Mouse (Mus musculus) c-Kit-positive CD71-negative TER-119-negative erythroid progenitor cells, embryonic 14.5 days (primary cell): ENCODE data around the gene Fbxo47.

Experiments used
- DNase-seq: peaks from one replicate; pipeline ENCODE4 v3.0.0-alpha.2; 2013; ENCODE audit warnings: low read depth

The Fbxo47 gene

GRCm38 (mm10) chr11:97883918-97884600, at the start of gene Fbxo47:
Gene Fbxo47, minus strand, starts transcription at chr11:97884154.
- peak; percentile 98 for DNase-seq

- DNase-seq, result no peak
Observed at GRCm38 (mm10) chr11:97933553-97933952, 49.6 kb upstream of the Fbxo47 start.

- no peak for DNase-seq
Observed at GRCm38 (mm10) chr11:97928905-97929304, 45.0 kb upstream of the Fbxo47 start.

GRCm38 (mm10) chr11:97924217-97924616, 40.3 kb upstream of the Fbxo47 start:
- DNase-seq, result no peak

GRCm38 (mm10) chr11:97923639-97924038, 39.7 kb upstream of the Fbxo47 start:
- no peak for DNase-seq

- no peak for DNase-seq
Observed at GRCm38 (mm10) chr11:97915974-97916503, 32.1 kb upstream of the Fbxo47 start.

GRCm38 (mm10) chr11:97915471-97915870, 31.5 kb upstream of the Fbxo47 start:
- no peak for DNase-seq

- no peak for DNase-seq
Observed at GRCm38 (mm10) chr11:97913111-97913510, 29.2 kb upstream of the Fbxo47 start.

- DNase-seq, result no peak
Observed at GRCm38 (mm10) chr11:97908634-97909348, 24.8 kb upstream of the Fbxo47 start.

- DNase-seq, result no peak
Observed at GRCm38 (mm10) chr11:97907935-97908334, 24.0 kb upstream of the Fbxo47 start.

- DNase-seq, result no peak
Observed at GRCm38 (mm10) chr11:97906905-97907304, 23.0 kb upstream of the Fbxo47 start.

- no peak for DNase-seq
Observed at GRCm38 (mm10) chr11:97905941-97906340, 22.0 kb upstream of the Fbxo47 start.

- no peak for DNase-seq
Observed at GRCm38 (mm10) chr11:97905540-97905939, 21.6 kb upstream of the Fbxo47 start.

GRCm38 (mm10) chr11:97904801-97905200, 20.8 kb upstream of the Fbxo47 start:
- DNase-seq, result no peak

- DNase-seq, result no peak
Observed at GRCm38 (mm10) chr11:97901806-97902205, 17.9 kb upstream of the Fbxo47 start.

- peak; percentile 82 for DNase-seq
Observed at GRCm38 (mm10) chr11:97899822-97900221, 15.9 kb upstream of the Fbxo47 start.

GRCm38 (mm10) chr11:97897568-97898185, 13.7 kb upstream of the Fbxo47 start:
- DNase-seq, result no peak

- DNase-seq, result no peak
Observed at GRCm38 (mm10) chr11:97896655-97897054, 12.7 kb upstream of the Fbxo47 start.

- DNase-seq, result no peak
Observed at GRCm38 (mm10) chr11:97891821-97892220, 7.9 kb upstream of the Fbxo47 start.

- DNase-seq, result no peak
Observed at GRCm38 (mm10) chr11:97885296-97885915, 1.5 kb upstream of the Fbxo47 start.

- no peak for DNase-seq
Observed at GRCm38 (mm10) chr11:97884601-97885185, 739 bp upstream of the Fbxo47 start.

- DNase-seq, result peak; percentile 69
Observed at GRCm38 (mm10) chr11:97883542-97883917, 424 bp downstream of the Fbxo47 start.
